Mouse (Mus musculus) kidney, adult 2 months (tissue): ENCODE results near the gene Zfp458. TPM values are rescaled to one million over a fixed set of nuclear protein-coding genes. Genes with fewer than 3 reads are reported as not detected.
"Not testable (repeated sequence)": the region's sequence is repeated elsewhere in the genome, so short reads cannot be mapped to it uniquely, and the experiment has no call there.

Experiments used
- DNase-seq: peaks from one replicate; pipeline ENCODE4 v3.0.0; 2021
- H3K27ac ChIP-seq: fragments of 200-500 bp; 2 replicates; pipeline ENCODE4 v1.5.1; 2012; ENCODE audit warnings: low read depth, low read length, control low read depth, inconsistent platforms; ENCODE audit not compliant: insufficient read depth
- H3K27me3 ChIP-seq: fragments of 200-500 bp; replicated peaks from 2 replicates; pipeline ENCODE4 v1.6.1; 2012; ENCODE audit warnings: mild to moderate bottlenecking, moderate library complexity, low read length, inconsistent platforms; ENCODE audit not compliant: control insufficient read depth, insufficient read depth
- H3K36me3 ChIP-seq: fragments of 200-500 bp; 2 replicates; pipeline ENCODE4 v1.6.1; 2012; ENCODE audit warnings: mild to moderate bottlenecking, moderate library complexity, low read length, inconsistent platforms; ENCODE audit not compliant: control insufficient read depth, insufficient read depth
- H3K4me1 ChIP-seq: fragments of 200-500 bp; 2 replicates; pipeline ENCODE4 v1.6.1; 2011; ENCODE audit warnings: low read length; ENCODE audit not compliant: control insufficient read depth, insufficient read depth
- H3K4me3 ChIP-seq: fragments of 200-500 bp; 2 replicates; pipeline ENCODE4 v1.5.1; 2011; ENCODE audit warnings: mild to moderate bottlenecking, low read depth, low read length, control low read depth; ENCODE audit not compliant: insufficient read depth
- CTCF ChIP-seq: fragments of 200-500 bp; conservative IDR thresholded peaks from 2 replicates; pipeline ENCODE4 v1.5.1; 2011; ENCODE audit warnings: low read depth, mild to moderate bottlenecking, control low read depth, low read length, moderate library complexity, mixed read lengths; ENCODE audit not compliant: insufficient read depth, insufficient read length
- POLR2A ChIP-seq: fragments of 200-500 bp; IDR thresholded peaks from one replicate; pipeline ENCODE4 v1.6.1; 2011; ENCODE audit warnings: low read depth, low read length, control low read depth
- WGBS: fragments of 180-500 bp; shearing (Covaris S2); methylation state at CpG from one replicate; pipeline ENCODE4 v1.1.7; 2018; 5-methylcytosine and 5-hydroxymethylcytosine counted together
- polyA plus RNA-seq: library from polyadenylated mRNA; depleted of rRNA; stranded (reverse); fragments of >200 nt; gene quantifications from 2 replicates; pipeline ENCODE4 v1.2.3, GENCODE M21; 2012; rRNA removed

The Zfp458 gene
- polyA plus RNA-seq = 0.53 and 0.61 TPM in 2 replicates

DNA sequence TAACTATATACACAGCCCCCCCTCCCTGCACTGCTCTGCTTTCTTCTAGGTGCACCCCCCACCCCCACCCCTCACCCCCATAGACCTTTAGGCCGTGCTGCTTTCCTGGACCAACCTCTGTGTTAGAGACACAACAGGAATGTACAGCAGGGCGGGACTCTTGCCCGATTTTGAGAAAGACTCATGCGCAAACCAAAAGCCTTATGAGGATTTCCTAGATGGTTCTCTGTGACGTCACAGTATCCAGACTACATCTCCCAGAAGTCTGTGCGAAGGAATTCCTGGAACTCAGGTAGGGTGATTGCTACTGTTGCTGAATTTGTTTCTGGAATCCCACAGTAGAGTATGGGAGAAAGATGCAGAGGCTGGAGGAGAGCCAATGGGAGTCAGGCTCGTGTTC lies at the start of gene Zfp458:
Zfp458 (minus strand) TSS at position 153 of the 400 bp plus-strand sequence.
- DNase-seq = peak; percentile 31
- H3K36me3 ChIP-seq = no peaks in the 10 kb centered on the region

DNA sequence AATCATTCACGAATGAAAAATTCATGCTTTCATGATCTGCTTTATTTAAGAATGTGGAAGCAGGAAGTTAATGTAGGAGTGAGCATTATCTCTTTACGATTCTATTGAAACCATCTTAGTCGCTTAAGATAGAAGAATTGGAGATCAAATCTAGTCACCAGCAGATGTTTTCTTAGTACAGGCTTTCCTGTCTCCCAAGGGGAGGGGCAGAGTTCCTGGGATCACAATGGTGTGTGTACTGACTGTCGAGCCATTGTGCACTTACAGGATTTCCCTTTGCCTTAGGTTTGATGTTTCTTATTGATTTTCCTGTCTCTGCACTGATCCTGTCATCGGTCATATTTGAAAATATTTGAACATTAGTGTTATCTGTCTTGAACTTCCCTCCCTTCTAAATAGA lies 28.5 kb upstream of the Zfp458 start:
- TF ChIP-seq POLR2A (no peak), CTCF (no peak)
- Histone ChIP-seq H3K4me3 (peak overlapping the region; percentile 81; the same call in 1 of the 2 replicates), H3K4me1 (no peaks in the 10 kb centered on the region; the same call in 1 of the 2 replicates), H3K27me3 (no peaks in the 10 kb centered on the region), H3K27ac (no peak overlapping the region), H3K36me3 (no peaks in the 10 kb centered on the region)
- no peak for DNase-seq
- 24% methylated on average over 5 of the region's 5 CpGs for WGBS

More for the DNA sequence above, at the start of gene Zfp458:
- TF ChIP-seq POLR2A (no peak), CTCF (no peak)
- no peaks in the 10 kb centered on the region for H3K4me1 ChIP-seq
- no peaks in the 10 kb centered on the region for H3K27me3 ChIP-seq
- H3K27ac ChIP-seq = no peak within 1 kb of the TSS
- WGBS = 43% methylated on average over 7 of the region's 7 CpGs
- H3K4me3 ChIP-seq = 0 out of 2 replicates have a peak within 1 kb of the TSS, but pooled peaks have one; percentile 10

DNA sequence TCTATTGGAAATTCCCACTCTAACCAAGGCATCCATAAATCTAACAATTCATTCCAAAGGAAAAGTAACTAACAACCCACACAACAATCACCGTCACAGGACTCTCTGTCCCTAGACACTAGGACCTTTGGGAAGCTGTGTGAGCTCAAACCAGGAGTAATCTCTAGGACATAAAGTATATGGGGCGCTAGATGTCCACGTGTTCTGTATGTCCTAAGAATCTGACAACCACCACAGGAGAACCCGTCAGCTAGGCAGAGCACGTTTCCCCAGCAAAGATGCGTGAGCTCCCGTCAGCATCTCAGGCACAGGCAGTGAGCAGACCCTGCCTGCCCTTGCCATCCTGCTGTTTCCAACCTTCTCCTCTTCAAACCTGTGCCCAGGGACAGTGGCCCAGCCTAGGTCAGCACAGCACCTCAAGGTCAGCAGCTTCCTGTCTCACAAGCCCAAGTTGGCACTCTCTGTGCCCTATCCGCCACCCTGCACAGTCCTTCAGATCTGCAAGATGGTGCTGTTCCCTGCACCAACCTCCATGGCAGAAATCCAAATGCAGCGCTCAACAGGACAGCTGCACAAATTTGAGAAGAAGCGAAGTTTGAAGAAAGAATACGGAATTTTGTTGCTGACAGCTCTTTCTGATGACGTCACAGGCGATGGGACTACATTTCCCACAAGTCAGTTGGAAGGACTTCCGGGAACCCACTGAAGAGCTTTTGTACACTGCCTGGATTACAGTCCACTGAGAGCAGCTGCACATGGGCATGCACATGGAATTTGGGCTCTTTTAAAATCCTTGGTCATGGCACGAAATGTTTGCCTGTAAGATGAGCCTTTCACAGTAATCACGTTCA lies 27.8 kb upstream of the Zfp458 start, which contains the start of gene Zfp457:
Zfp457 (minus strand) TSS at position 664 of the 851 bp plus-strand sequence.
- H3K4me3 ChIP-seq = peak within 1 kb of the TSS; percentile 81
- peak; percentile 95 for DNase-seq
- WGBS = 4% methylated on average over 16 of the region's 16 CpGs
- H3K27ac ChIP-seq = peak within 1 kb of the TSS; percentile 84
- H3K27me3 ChIP-seq = no peaks in the 10 kb centered on the region
- H3K4me1 ChIP-seq = no peaks in the 10 kb centered on the region; the same call in 1 of the 2 replicates
- H3K36me3 ChIP-seq = no peaks in the 10 kb centered on the region
- TF ChIP-seq CTCF (no peak), POLR2A (no peak)

DNA sequence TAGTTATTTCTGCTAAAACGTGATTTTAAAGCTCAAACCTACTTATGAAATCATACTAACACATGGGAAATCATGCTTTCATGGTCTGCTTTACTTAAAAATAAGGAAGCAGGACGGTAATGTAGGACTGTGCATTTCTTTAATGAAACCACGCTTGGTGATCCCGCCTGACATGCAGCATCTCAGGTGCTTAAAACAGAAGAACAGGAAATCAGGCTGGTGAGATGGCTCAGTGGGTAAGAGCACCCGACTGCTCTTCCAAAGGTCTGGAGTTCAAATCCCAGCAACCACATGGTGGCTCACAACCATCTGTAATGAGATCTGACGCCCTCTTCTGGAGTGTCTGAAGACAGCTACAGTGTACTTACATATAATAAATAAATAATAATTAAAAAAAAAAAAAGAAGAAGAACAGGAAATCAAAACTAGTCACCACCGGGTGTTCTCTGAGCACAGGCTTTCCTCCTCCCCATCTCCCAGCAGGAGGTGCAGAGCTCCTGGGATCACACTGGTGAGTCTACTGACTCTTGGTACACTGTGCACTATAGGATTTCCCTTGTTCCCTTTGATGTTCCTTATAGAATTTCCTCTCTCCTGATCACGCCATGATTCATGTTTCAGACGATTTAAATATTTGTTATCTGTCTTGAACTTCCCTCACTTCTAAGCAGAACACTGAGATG lies 8.7 kb downstream of the Zfp458 start:
- not testable (repeated sequence) for H3K4me1 ChIP-seq, DNase-seq, H3K36me3 ChIP-seq, H3K27me3 ChIP-seq
- H3K4me3 ChIP-seq = peak overlapping the region; percentile 99
- peak overlapping the region; percentile 15; the same call in 1 of the 2 replicates for H3K27ac ChIP-seq
- 32% methylated on average over 9 of the region's 9 CpGs for WGBS

DNA sequence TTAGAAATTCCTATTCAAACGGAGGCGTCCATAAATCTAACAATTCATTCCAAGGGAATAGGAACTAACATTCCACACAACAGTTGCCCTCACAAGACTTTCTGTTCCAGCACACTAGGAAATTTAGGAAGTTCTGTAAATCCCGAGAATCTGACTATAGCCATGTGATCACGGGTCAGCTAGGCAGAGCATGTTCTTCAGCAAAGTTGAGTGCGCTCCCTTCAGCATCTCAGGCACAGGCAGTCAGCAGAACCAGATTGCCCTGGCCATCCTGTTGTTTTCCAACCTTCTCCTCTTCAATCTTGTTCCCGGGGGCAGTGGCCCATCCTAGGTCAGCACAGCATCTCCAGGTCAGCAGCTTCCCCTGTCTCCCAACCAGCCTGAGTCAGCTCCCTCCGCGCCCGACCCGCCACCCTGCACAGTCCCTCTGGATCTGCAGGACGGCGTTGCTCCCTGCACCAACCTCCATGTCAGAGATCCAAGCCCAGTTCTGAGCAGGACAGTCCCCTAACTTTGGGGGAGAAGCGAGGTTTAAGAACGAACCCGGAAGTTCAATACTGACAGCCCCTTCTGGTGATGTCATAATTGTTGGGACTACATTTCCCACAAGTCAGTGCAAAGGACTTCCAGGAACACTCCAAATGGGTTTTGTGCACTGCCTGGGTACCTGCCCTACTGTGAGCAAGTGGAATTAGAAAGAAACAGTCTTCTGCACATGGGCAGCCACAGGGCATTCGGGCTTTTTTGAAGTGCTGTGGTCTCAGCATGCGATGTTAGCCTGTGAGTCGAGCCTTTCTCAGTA lies 9.5 kb downstream of the Zfp458 start:
- no peak for TF ChIP-seq POLR2A
- TF ChIP-seq CTCF = no peak
- H3K4me1 ChIP-seq = no peaks in the 10 kb centered on the region
- no peaks in the 10 kb centered on the region for H3K27me3 ChIP-seq
- peak overlapping the region; percentile 99 for H3K4me3 ChIP-seq
- peak overlapping the region; percentile 81; the same call in 1 of the 2 replicates for H3K27ac ChIP-seq
- peak; percentile 92 for DNase-seq
- H3K36me3 ChIP-seq = no peaks in the 10 kb centered on the region
- 5% methylated on average over 18 of the region's 18 CpGs for WGBS

DNA sequence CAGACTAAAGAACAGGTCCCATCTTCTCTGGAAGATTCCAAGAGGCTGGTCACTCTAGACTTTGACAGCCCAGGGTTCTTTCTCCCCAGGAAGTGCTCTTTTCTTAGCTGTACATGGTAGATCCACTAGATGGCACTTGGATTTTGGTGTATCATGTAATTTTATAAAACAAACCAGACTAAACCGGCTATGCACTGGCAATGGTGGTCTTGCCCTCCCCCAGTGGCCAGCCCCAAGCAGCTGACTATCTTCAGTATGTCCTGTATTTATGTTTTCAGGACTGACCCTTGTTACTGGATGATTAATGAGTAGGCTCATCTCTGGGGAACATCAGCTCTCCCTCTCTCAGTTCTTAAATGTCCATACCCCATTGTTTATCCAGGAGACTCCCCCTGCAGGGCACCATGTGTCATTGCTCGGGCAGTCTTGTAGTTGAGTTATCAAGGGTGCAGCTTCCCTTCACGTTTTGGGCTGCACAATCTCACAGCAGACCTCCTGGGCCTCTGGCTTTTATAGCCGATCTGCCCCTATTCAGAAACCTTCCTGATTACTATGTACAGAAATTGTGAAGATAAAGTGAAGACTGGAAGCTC lies 64.2 kb downstream of the Zfp458 start:
- Histone ChIP-seq H3K4me1 (no peaks in the 10 kb centered on the region), H3K4me3 (no peak overlapping the region), H3K27ac (no peak overlapping the region), H3K36me3 (no peaks in the 10 kb centered on the region), H3K27me3 (no peaks in the 10 kb centered on the region)
- TF ChIP-seq POLR2A = no peak
- 0 out of 2 replicates have a peak, but pooled peaks have one; percentile 19 for TF ChIP-seq CTCF
- WGBS = 46% methylated on average over 4 of the region's 4 CpGs
- DNase-seq = no peak

Other genes with a start within 250 kb of the Zfp458 start
- 0.16 and 0.19 TPM in 2 replicates for gene Zfp712, start 217.3 kb downstream of the Zfp458 start, polyA plus RNA-seq
- 0.15 and 0.48 TPM in 2 replicates for gene Zfp708, start 180.5 kb downstream of the Zfp458 start, polyA plus RNA-seq
- 4.0 and 5.0 TPM in 2 replicates for gene Gm28557, start 169.9 kb downstream of the Zfp458 start, polyA plus RNA-seq
- 0.31 and 0.53 TPM in 2 replicates for gene Rslcan18, start 162.2 kb downstream of the Zfp458 start, polyA plus RNA-seq
- gene Zfp759, start 156.8 kb downstream of the Zfp458 start, polyA plus RNA-seq = 0.31 and 0.39 TPM in 2 replicates
- 2.4 and 3.0 TPM in 2 replicates for gene Rsl1, start 105.3 kb downstream of the Zfp458 start, polyA plus RNA-seq
- 0.12 and 0.36 TPM in 2 replicates for gene Zfp455, start 84.0 kb downstream of the Zfp458 start, polyA plus RNA-seq
- gene Zfp457, start 28.0 kb upstream of the Zfp458 start, polyA plus RNA-seq = 2.0 and 2.1 TPM in 2 replicates
- gene Zfp595, start 54.1 kb upstream of the Zfp458 start, polyA plus RNA-seq = 0.65 and 0.78 TPM in 2 replicates
- 0.20 TPM in 1 of 2 replicates, not detected in the other for gene Gm28044, start 82.1 kb upstream of the Zfp458 start, polyA plus RNA-seq
- 0.23 and 0.47 TPM in 2 replicates for gene Zfp953, start 82.1 kb upstream of the Zfp458 start, polyA plus RNA-seq
- 0.25 TPM in 1 of 2 replicates, not detected in the other for gene Gm28041, start 97.3 kb upstream of the Zfp458 start, polyA plus RNA-seq
- gene Zfp456, start 97.3 kb upstream of the Zfp458 start, polyA plus RNA-seq = 0.15 and 0.31 TPM in 2 replicates
- 1.8 and 3.4 TPM in 2 replicates for gene Zfp429, start 121.4 kb upstream of the Zfp458 start, polyA plus RNA-seq
- gene Zfp459, start 143.0 kb upstream of the Zfp458 start, polyA plus RNA-seq = 0.24 and 0.44 TPM in 2 replicates
- gene Zfp874a, start 173.2 kb upstream of the Zfp458 start, polyA plus RNA-seq = 2.0 and 2.8 TPM in 2 replicates
- 3.5 TPM in 2 replicates for gene Zfp874b, start 205.8 kb upstream of the Zfp458 start, polyA plus RNA-seq
- gene Zfp58, start 222.1 kb upstream of the Zfp458 start, polyA plus RNA-seq = 0.88 and 1.3 TPM in 2 replicates
- not detected in 2 replicates for gene Gm26965, start 247.7 kb upstream of the Zfp458 start, polyA plus RNA-seq
- gene Zfp87, start 247.7 kb upstream of the Zfp458 start, polyA plus RNA-seq = 28.0 and 30.8 TPM in 2 replicates